Mouse (Mus musculus) lung, postnatal 10 days (tissue): ENCODE measurements around the gene Selenop.
"Not testable (repeated sequence)": the region's sequence is repeated elsewhere in the genome, so short reads cannot be mapped to it uniquely, and the experiment has no call there.

Source experiments
- DNase-seq: peaks from one replicate; pipeline ENCODE4 v3.0.0; 2021

The Selenop gene

GRCm38 (mm10) chr15:3268247-3268646 lies at the start of gene Selenop:
TSS of gene Selenop (plus strand) at chr15:3268547.
- DNase-seq, result no peak

GRCm38 (mm10) chr15:3218668-3219067 lies 49.7 kb upstream of the Selenop start:
- DNase-seq, result not testable (repeated sequence)

GRCm38 (mm10) chr15:3222803-3223437 lies 45.4 kb upstream of the Selenop start:
- DNase-seq, result no peak

GRCm38 (mm10) chr15:3226573-3226972 lies 41.8 kb upstream of the Selenop start:
- no peak for DNase-seq

GRCm38 (mm10) chr15:3228185-3228584 lies 40.2 kb upstream of the Selenop start:
- DNase-seq, result peak; percentile 73

GRCm38 (mm10) chr15:3228990-3229389 lies 39.4 kb upstream of the Selenop start:
- no peak for DNase-seq

GRCm38 (mm10) chr15:3231004-3231403 lies 37.3 kb upstream of the Selenop start:
- DNase-seq, result no peak

- peak; percentile 36 for DNase-seq
These were observed 36.0 kb upstream of the Selenop start for GRCm38 (mm10) chr15:3232168-3232835.

GRCm38 (mm10) chr15:3233837-3234551 lies 34.4 kb upstream of the Selenop start:
- no peak for DNase-seq

- DNase-seq, result no peak
These were observed 32.0 kb upstream of the Selenop start for GRCm38 (mm10) chr15:3236338-3236737.

GRCm38 (mm10) chr15:3237963-3238362 lies 30.4 kb upstream of the Selenop start:
- no peak for DNase-seq

- DNase-seq, result not testable (repeated sequence)
These were observed 23.3 kb upstream of the Selenop start for GRCm38 (mm10) chr15:3245036-3245435.

GRCm38 (mm10) chr15:3250620-3251019 lies 17.7 kb upstream of the Selenop start:
- no peak for DNase-seq

GRCm38 (mm10) chr15:3251031-3251717 lies 17.2 kb upstream of the Selenop start:
- DNase-seq, result no peak

GRCm38 (mm10) chr15:3251718-3252067 lies 16.7 kb upstream of the Selenop start:
- DNase-seq, result no peak

- DNase-seq, result no peak
These were observed 9.3 kb upstream of the Selenop start for GRCm38 (mm10) chr15:3259025-3259424.

- no peak for DNase-seq
These were observed 8.0 kb upstream of the Selenop start for GRCm38 (mm10) chr15:3260309-3260708.

GRCm38 (mm10) chr15:3262883-3263282 lies 5.5 kb upstream of the Selenop start:
- no peak for DNase-seq

- no peak for DNase-seq
These were observed 4.1 kb upstream of the Selenop start for GRCm38 (mm10) chr15:3264293-3264692.

GRCm38 (mm10) chr15:3264828-3265227 lies 3.5 kb upstream of the Selenop start:
- DNase-seq, result no peak

- DNase-seq, result no peak
These were observed 1.1 kb downstream of the Selenop start for GRCm38 (mm10) chr15:3269496-3269895.

GRCm38 (mm10) chr15:3269996-3270645 lies 1.8 kb downstream of the Selenop start:
- DNase-seq, result no peak

- DNase-seq, result peak; percentile 88
These were observed 2.3 kb downstream of the Selenop start for GRCm38 (mm10) chr15:3270646-3271077.
